Mouse (Mus musculus) lung, adult 2 months (tissue): ENCODE data around the gene Gata2.

ENCODE experiments used
- CTCF ChIP-seq: fragments of 200-500 bp; IDR thresholded peaks from 2 replicates; pipeline ENCODE4 v1.5.1; 2011; ENCODE audit warnings: mild to moderate bottlenecking, low read length, control low read depth; ENCODE audit not compliant: insufficient read depth
- POLR2A ChIP-seq: fragments of 200-500 bp; IDR thresholded peaks from 2 replicates; pipeline ENCODE4 v1.6.1; 2011; ENCODE audit warnings: low read depth, mild to moderate bottlenecking, control low read depth, low read length, borderline replicate concordance; ENCODE audit errors: extremely low read depth

DNA sequence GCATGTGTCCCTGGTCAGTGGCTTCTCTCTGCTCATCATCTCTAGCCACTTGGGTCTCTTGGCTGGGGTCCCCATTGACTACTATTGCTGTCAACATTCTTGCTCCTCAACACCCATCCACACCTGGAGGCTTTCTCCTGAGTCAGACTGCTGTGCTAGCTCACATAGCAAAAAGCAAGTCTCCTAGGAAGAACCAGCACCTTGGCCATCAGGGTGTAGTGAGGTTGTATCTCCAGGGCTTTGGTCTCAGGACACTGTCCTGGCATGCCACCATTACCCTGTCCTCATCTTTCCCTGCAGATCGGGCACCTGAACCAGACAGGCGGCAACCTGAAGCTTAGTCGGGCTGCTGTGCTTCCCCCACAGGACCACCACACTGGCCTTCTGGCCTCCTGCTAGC is 14.6 kb downstream of the Gata2 start:
- TF ChIP-seq CTCF (no peak), POLR2A (no peak)
